Mouse (Mus musculus): ENCODE data around the gene Stat4.

DNA sequence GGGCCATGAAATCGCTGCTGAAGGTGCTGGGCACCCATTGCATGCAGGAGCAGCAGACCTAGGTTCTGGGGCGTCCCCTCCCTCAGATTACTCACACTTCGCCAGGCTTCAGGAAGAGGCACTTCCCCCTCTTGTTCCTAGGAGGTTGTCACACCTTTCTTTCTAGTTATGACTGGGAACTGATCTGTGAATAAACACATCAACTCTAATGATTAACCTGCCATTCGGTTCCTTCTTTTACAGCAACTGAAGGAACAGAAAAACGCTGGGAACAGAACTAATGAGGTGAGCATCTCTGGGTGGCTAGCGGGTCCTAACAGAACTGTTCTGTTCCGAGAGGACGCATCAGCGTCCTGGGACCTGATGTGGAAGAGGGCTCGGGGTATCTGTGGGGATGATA is 158.0 kb downstream of the Stat4 start:
- TF ChIP-seq GATA1 (IDR thresholded peaks at IDR 0.05; ENCODE audit: low read length) (no peak), TAL1 (IDR thresholded peaks at IDR 0.05; ENCODE audit: low read length) (no peak)

Data from erythroblast, embryonic 14.5 days (primary cell).